Mouse (Mus musculus): ENCODE data around the gene Adora2b.

DNA sequence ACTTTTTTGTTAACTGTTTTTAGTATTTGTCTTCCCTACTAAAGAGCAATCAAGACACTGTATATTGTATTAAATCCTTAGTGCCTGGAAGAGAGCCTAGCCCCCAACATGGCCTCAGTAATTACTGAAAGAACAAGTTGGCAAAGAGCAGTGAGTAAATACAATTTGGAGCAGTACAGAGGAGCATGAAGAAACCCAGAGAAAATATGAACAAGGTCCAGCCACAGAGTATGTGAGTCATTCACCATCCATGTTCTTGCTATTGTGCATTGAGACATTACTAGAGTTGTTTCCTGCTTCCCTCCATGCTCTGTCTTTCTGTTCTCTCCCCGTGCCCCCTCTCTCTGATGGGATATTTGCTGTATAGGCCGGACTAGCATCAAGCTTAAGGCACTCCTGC is 45.3 kb downstream of the Adora2b start:
- TF ChIP-seq CTCF (conservative IDR thresholded peaks at IDR 0.05; ENCODE audit: insufficient read depth, insufficient read length, low read depth, low read length) (no peak), POLR2A (IDR thresholded peaks at IDR 0.05; ENCODE audit: low read depth, low read length) (no peak)

Measured in kidney, adult 2 months (tissue).